Mouse (Mus musculus) central nervous system, embryonic 11.5 days (tissue): Measurements from ENCODE around the gene Aox4. TPM values are rescaled to one million over a fixed set of nuclear protein-coding genes. Genes with fewer than 3 reads are reported as not detected.

ENCODE experiments used
- polyA plus RNA-seq: library from polyadenylated mRNA; depleted of rRNA; stranded (reverse); fragments of >200 nt; gene quantifications from 2 replicates; pipeline ENCODE4 v1.2.3, GENCODE M21; 2012; rRNA removed

Gene Aox4
- polyA plus RNA-seq: 0.10 and 0.20 TPM in 2 replicates

GRCm38 (mm10) chr1:58210203-58210602 lies at the start of gene Aox4:
TSS of gene Aox4 (plus strand) at chr1:58210397.

GRCm38 (mm10) chr1:58278026-58278425 lies 67.8 kb downstream of the Aox4 start, which contains the start of gene Aox2:
TSS of gene Aox2 (plus strand) at chr1:58278326.

Other genes with a start within 250 kb of the Aox4 start
- gene Sgo2a, start 214.4 kb upstream of the Aox4 start, polyA plus RNA-seq: 20.8 and 23.9 TPM in 2 replicates
- 30.6 and 46.4 TPM in 2 replicates for gene Kctd18, start 191.4 kb upstream of the Aox4 start, polyA plus RNA-seq
- gene Aox1, start 180.5 kb upstream of the Aox4 start, polyA plus RNA-seq: 0.25 and 0.34 TPM in 2 replicates
- gene Aox3, start 97.3 kb upstream of the Aox4 start, polyA plus RNA-seq: 0.08 and 0.14 TPM in 2 replicates
- 0.01 TPM in 1 of 2 replicates, not detected in the other for gene Aox2, start 67.9 kb downstream of the Aox4 start, polyA plus RNA-seq
- 189 and 199 TPM in 2 replicates for gene Bzw1, start 182.5 kb downstream of the Aox4 start, polyA plus RNA-seq
- gene Clk1, start 213.7 kb downstream of the Aox4 start, polyA plus RNA-seq: 323 and 471 TPM in 2 replicates
- 35.1 and 56.6 TPM in 2 replicates for gene Nif3l1, start 234.8 kb downstream of the Aox4 start, polyA plus RNA-seq
- gene Ppil3, start 235.1 kb downstream of the Aox4 start, polyA plus RNA-seq: 45.6 and 54.6 TPM in 2 replicates